Comparison of ENCODE assay signal across 35 mouse cellular contexts in the genomic region with DNA sequence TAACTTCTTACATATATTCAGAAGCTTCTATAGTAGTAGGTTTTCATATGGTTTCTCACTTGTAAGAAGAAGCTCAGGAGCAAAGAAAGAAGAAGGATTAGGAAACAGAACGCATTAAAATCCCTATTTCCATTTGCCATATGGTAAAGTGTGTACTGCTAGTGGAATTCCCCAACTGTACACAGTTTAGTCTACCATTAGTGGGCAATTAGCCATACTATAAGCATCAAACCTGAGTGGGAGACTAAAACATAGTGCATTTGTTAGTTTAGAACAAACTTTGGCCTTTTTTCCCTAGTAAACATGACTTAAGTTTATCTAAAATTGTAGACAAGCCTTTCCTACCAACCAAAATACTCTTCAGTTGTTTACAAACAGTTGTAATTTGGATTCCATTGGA. TPM values are rescaled to one million over a fixed set of nuclear protein-coding genes. Genes with fewer than 3 reads are reported as not detected.
"Had no signal": no experiment of that assay in that cellular context is flagged by ENCODE, and none has a peak within 500 bp of the region (broad histone marks: within the 10 kb centered on the region; RNA-seq: fewer than 3 reads in every experiment).

No protein-coding gene starts in this region.

- H3K4me1 ChIP-seq: limb, embryonic 10.5 days; limb, embryonic 12.5 days; limb, embryonic 13.5 days; limb, embryonic 15.5 days; liver, embryonic 12.5 days; liver, embryonic 13.5 days; liver, embryonic 15.5 days; megakaryocyte, embryonic 14.5 days; midbrain, embryonic 10.5 days; midbrain, embryonic 12.5 days; midbrain, embryonic 13.5 days; midbrain, embryonic 15.5 days; neural tube, embryonic 12.5 days had no signal

- H3K9me3 ChIP-seq: limb, embryonic 10.5 days; limb, embryonic 12.5 days; limb, embryonic 13.5 days; limb, embryonic 15.5 days; liver, embryonic 12.5 days; liver, embryonic 13.5 days; liver, embryonic 15.5 days; megakaryocyte, embryonic 14.5 days; midbrain, embryonic 10.5 days; midbrain, embryonic 12.5 days; midbrain, embryonic 13.5 days; midbrain, embryonic 15.5 days; neural tube, embryonic 12.5 days had no signal

- H3K9ac ChIP-seq: limb, embryonic 12.5 days; limb, embryonic 13.5 days; limb, embryonic 15.5 days; liver, embryonic 12.5 days; liver, embryonic 13.5 days; liver, embryonic 14.5 days; liver, embryonic 15.5 days; liver, postnatal 0 days; midbrain, embryonic 12.5 days; midbrain, embryonic 13.5 days; midbrain, embryonic 15.5 days; neural tube, embryonic 12.5 days had no signal

- H3K27me3 ChIP-seq: limb, embryonic 12.5 days; limb, embryonic 13.5 days; limb, embryonic 15.5 days; liver, embryonic 12.5 days; liver, embryonic 13.5 days; liver, embryonic 15.5 days; megakaryocyte, embryonic 14.5 days; midbrain, embryonic 12.5 days; midbrain, embryonic 13.5 days; midbrain, embryonic 15.5 days; neural tube, embryonic 12.5 days had no signal

- ATAC-seq: liver, embryonic 12.5 days; liver, postnatal 0 days; lung, postnatal 0 days; midbrain, embryonic 13.5 days; midbrain, embryonic 15.5 days; midbrain, embryonic 16.5 days had no signal

- H3K4me2 ChIP-seq: limb, embryonic 12.5 days; limb, embryonic 13.5 days; limb, embryonic 15.5 days; liver, embryonic 11.5 days; liver, embryonic 12.5 days; liver, embryonic 13.5 days; liver, embryonic 15.5 days; midbrain, embryonic 11.5 days; midbrain, embryonic 12.5 days; midbrain, embryonic 13.5 days; midbrain, embryonic 15.5 days; neural tube, embryonic 12.5 days had no signal

- H3K4me3 ChIP-seq: left cerebral cortex, adult 2 months; limb, embryonic 10.5 days; limb, embryonic 12.5 days; limb, embryonic 13.5 days; limb, embryonic 15.5 days; liver, embryonic 12.5 days; liver, embryonic 13.5 days; liver, embryonic 15.5 days; megakaryocyte, embryonic 14.5 days; midbrain, embryonic 10.5 days; midbrain, embryonic 12.5 days; midbrain, embryonic 13.5 days; midbrain, embryonic 15.5 days; myocyte; neural tube, embryonic 12.5 days had no signal

- DNase-seq: left cerebral cortex, postnatal 4 days; liver; liver, embryonic 13.5 days; liver, postnatal 0 days; lung, adult 2 months; lung, postnatal 10 days; lung, postnatal 14 days; lung, postnatal 4 days; midbrain, embryonic 14.5 days had no signal

- H3K36me3 ChIP-seq: limb, embryonic 10.5 days; limb, embryonic 12.5 days; limb, embryonic 13.5 days; limb, embryonic 15.5 days; liver, embryonic 12.5 days; liver, embryonic 13.5 days; liver, embryonic 15.5 days; midbrain, embryonic 10.5 days; midbrain, embryonic 12.5 days; midbrain, embryonic 13.5 days; midbrain, embryonic 15.5 days; neural tube, embryonic 12.5 days had no signal

- H3K27ac ChIP-seq: left cerebral cortex, adult 2 months; limb, embryonic 10.5 days; limb, embryonic 12.5 days; limb, embryonic 13.5 days; limb, embryonic 15.5 days; liver, embryonic 12.5 days; liver, embryonic 13.5 days; liver, embryonic 14.5 days; liver, embryonic 15.5 days; macrophage; midbrain, embryonic 10.5 days; midbrain, embryonic 12.5 days; midbrain, embryonic 13.5 days; midbrain, embryonic 15.5 days; neural tube, embryonic 12.5 days had no signal

RNA-seq across cellular contexts. Expression of a gene that starts 33.4 kb away (rescaled TPM):
- polyA plus RNA-seq: limb, embryonic 10.5 days; limb, embryonic 11.5 days; limb, embryonic 12.5 days; limb, embryonic 13.5 days; limb, embryonic 15.5 days; liver, adult 2 months; liver, embryonic 11.5 days; liver, embryonic 12.5 days; liver, embryonic 13.5 days; liver, embryonic 14.5 days; liver, embryonic 15.5 days; liver, embryonic 16.5 days; liver, postnatal 0 days; lung, adult 2 months; lung, embryonic 16.5 days; lung, postnatal 0 days; macrophage; midbrain, embryonic 10.5 days; midbrain, embryonic 11.5 days; midbrain, embryonic 12.5 days; midbrain, embryonic 13.5 days; midbrain, embryonic 14.5 days; midbrain, embryonic 15.5 days; midbrain, embryonic 16.5 days; midbrain, postnatal 0 days; myocyte; neural tube, embryonic 11.5 days; neural tube, embryonic 12.5 days had no signal
